Mouse (Mus musculus) neural tube, embryonic 12.5 days (tissue): Measurements from ENCODE around the gene Anxa1. TPM values are rescaled to one million over a fixed set of nuclear protein-coding genes. Genes with fewer than 3 reads are reported as not detected.

Experiments
- ATAC-seq: fragments of 200-750 bp; cut with Nextera tagmentation; 2 replicates; pipeline ENCODE4 v1.8.0; 2017; ENCODE audit warnings: low read depth, mild to moderate bottlenecking, moderate TSS enrichment, moderate library complexity; ENCODE audit not compliant: low FRiP score
- H3K27ac ChIP-seq: fragments of 300-500 bp; sonication (generic); 2 replicates; pipeline ENCODE4 v1.5.1; 2016
- H3K27me3 ChIP-seq: fragments of 300-500 bp; sonication (generic); replicated peaks from 2 replicates; pipeline ENCODE4 v1.6.1; 2016; ENCODE audit warnings: mild to moderate bottlenecking
- H3K36me3 ChIP-seq: fragments of 300-500 bp; sonication (generic); 2 replicates; pipeline ENCODE4 v1.6.1; 2016; ENCODE audit warnings: mild to moderate bottlenecking
- H3K4me1 ChIP-seq: fragments of 300-500 bp; sonication (generic); 2 replicates; pipeline ENCODE4 v1.6.1; 2016
- H3K4me2 ChIP-seq: fragments of 300-500 bp; sonication (generic); replicated peaks from 2 replicates; pipeline ENCODE4 v1.6.1; 2016; ENCODE audit warnings: mild to moderate bottlenecking
- H3K4me3 ChIP-seq: fragments of 300-500 bp; sonication (generic); 2 replicates; pipeline ENCODE4 v1.5.1; 2016
- H3K9ac ChIP-seq: fragments of 300-500 bp; sonication (generic); 2 replicates; pipeline ENCODE4 v1.6.1; 2016; ENCODE audit warnings: mild to moderate bottlenecking
- H3K9me3 ChIP-seq: fragments of 300-500 bp; sonication (generic); 2 replicates; pipeline ENCODE4 v1.6.1; 2016; ENCODE audit warnings: mild to moderate bottlenecking
- WGBS: fragments of 180-500 bp; shearing (Covaris S2); methylation state at CpG from one replicate; pipeline ENCODE4 v1.1.7; 2016; 5-methylcytosine and 5-hydroxymethylcytosine counted together
- polyA plus RNA-seq: library from polyadenylated mRNA; unstranded; fragments of >200 nt; fragmentation: Nextera tagmentation; extraction: Ambion mirVana; gene quantifications from 2 replicates; pipeline ENCODE4 v1.2.1, GENCODE M21; 2016

Anxa1 gene
- polyA plus RNA-seq, 1 experiment from 2014 or later = 4.1 TPM

- H3K27ac ChIP-seq = no peak overlapping the region
- no peak overlapping the region for H3K4me2 ChIP-seq
- no peak overlapping the region for H3K9ac ChIP-seq
- 86% methylated on average over 2 of the region's 2 CpGs for WGBS
- H3K4me3 ChIP-seq = no peak overlapping the region
- no peaks in the 10 kb centered on the region for H3K36me3 ChIP-seq
- no peaks in the 10 kb centered on the region for H3K4me1 ChIP-seq
- H3K27me3 ChIP-seq = no peaks in the 10 kb centered on the region
- H3K9me3 ChIP-seq = no peaks in the 10 kb centered on the region
- ATAC-seq = no peak
Observed at GRCm38 (mm10) chr19:20366010-20366409, 24.7 kb downstream of the Anxa1 start.

- H3K4me2 ChIP-seq = no peak overlapping the region
- H3K4me3 ChIP-seq = no peak overlapping the region
- no peaks in the 10 kb centered on the region for H3K36me3 ChIP-seq
- no peak overlapping the region for H3K9ac ChIP-seq
- H3K27ac ChIP-seq = no peak overlapping the region
- H3K9me3 ChIP-seq = no peaks in the 10 kb centered on the region
- H3K4me1 ChIP-seq = no peaks in the 10 kb centered on the region
- H3K27me3 ChIP-seq = no peaks in the 10 kb centered on the region
- WGBS = 93% methylated on average over 2 of the region's 2 CpGs
- no peak for ATAC-seq
Observed at GRCm38 (mm10) chr19:20365364-20365763, 25.4 kb downstream of the Anxa1 start.

GRCm38 (mm10) chr19:20364931-20365330, 25.8 kb downstream of the Anxa1 start:
- H3K27me3 ChIP-seq = no peaks in the 10 kb centered on the region
- WGBS = 88% methylated on average over 13 of the region's 13 CpGs
- no peaks in the 10 kb centered on the region for H3K4me1 ChIP-seq
- no peak overlapping the region for H3K9ac ChIP-seq
- no peak for ATAC-seq
- H3K4me3 ChIP-seq = no peak overlapping the region
- H3K9me3 ChIP-seq = no peaks in the 10 kb centered on the region
- no peak overlapping the region for H3K27ac ChIP-seq
- H3K36me3 ChIP-seq = no peaks in the 10 kb centered on the region
- no peak overlapping the region for H3K4me2 ChIP-seq

- H3K27ac ChIP-seq = no peak overlapping the region
- ATAC-seq = no peak
- H3K9ac ChIP-seq = no peak overlapping the region
- H3K27me3 ChIP-seq = no peaks in the 10 kb centered on the region
- no peak overlapping the region for H3K4me2 ChIP-seq
- H3K4me3 ChIP-seq = no peak overlapping the region
- H3K9me3 ChIP-seq = no peaks in the 10 kb centered on the region
- no peaks in the 10 kb centered on the region for H3K36me3 ChIP-seq
- H3K4me1 ChIP-seq = no peaks in the 10 kb centered on the region
- 76% methylated on average over 10 of the region's 10 CpGs for WGBS
Observed at GRCm38 (mm10) chr19:20363221-20363620, 27.5 kb downstream of the Anxa1 start.

GRCm38 (mm10) chr19:20361917-20362577, 28.7 kb downstream of the Anxa1 start:
- Histone ChIP-seq H3K4me2 (no peak overlapping the region), H3K4me3 (no peak overlapping the region), H3K9ac (no peak overlapping the region), H3K27me3 (no peaks in the 10 kb centered on the region), H3K27ac (no peak overlapping the region), H3K4me1 (no peaks in the 10 kb centered on the region), H3K36me3 (no peaks in the 10 kb centered on the region), H3K9me3 (no peaks in the 10 kb centered on the region)
- WGBS = 52% methylated on average over 2 of the region's 2 CpGs
- ATAC-seq = peak; percentile 85

- H3K4me1 ChIP-seq = no peaks in the 10 kb centered on the region
- no peak overlapping the region for H3K27ac ChIP-seq
- H3K27me3 ChIP-seq = no peaks in the 10 kb centered on the region
- H3K4me2 ChIP-seq = no peak overlapping the region
- no peak for ATAC-seq
- no peaks in the 10 kb centered on the region for H3K36me3 ChIP-seq
- no peaks in the 10 kb centered on the region for H3K9me3 ChIP-seq
- WGBS = 86% methylated on average over 5 of the region's 5 CpGs
- no peak overlapping the region for H3K4me3 ChIP-seq
- H3K9ac ChIP-seq = no peak overlapping the region
Observed at GRCm38 (mm10) chr19:20358679-20359078, 32.1 kb downstream of the Anxa1 start.

- Histone ChIP-seq H3K4me2 (no peak overlapping the region), H3K36me3 (no peaks in the 10 kb centered on the region), H3K9me3 (no peaks in the 10 kb centered on the region), H3K9ac (no peak overlapping the region), H3K4me1 (no peaks in the 10 kb centered on the region), H3K4me3 (no peak overlapping the region), H3K27ac (no peak overlapping the region), H3K27me3 (no peaks in the 10 kb centered on the region)
- WGBS = 13% methylated on average over 8 of the region's 8 CpGs
- ATAC-seq = peak; percentile 91
Observed at GRCm38 (mm10) chr19:20345317-20345917, 45.3 kb downstream of the Anxa1 start.

- peak; percentile 90 for ATAC-seq
- Histone ChIP-seq H3K4me3 (no peak overlapping the region), H3K36me3 (no peaks in the 10 kb centered on the region), H3K4me1 (no peaks in the 10 kb centered on the region), H3K27ac (no peak overlapping the region), H3K9me3 (no peaks in the 10 kb centered on the region), H3K9ac (no peak overlapping the region), H3K4me2 (no peak overlapping the region), H3K27me3 (no peaks in the 10 kb centered on the region)
- WGBS = 52% methylated on average over 11 of the region's 11 CpGs
Observed at GRCm38 (mm10) chr19:20344511-20345316, 46.0 kb downstream of the Anxa1 start.

- H3K4me2 ChIP-seq = no peak overlapping the region
- H3K9me3 ChIP-seq = no peaks in the 10 kb centered on the region
- H3K9ac ChIP-seq = no peak overlapping the region
- no peaks in the 10 kb centered on the region for H3K27me3 ChIP-seq
- no peaks in the 10 kb centered on the region for H3K36me3 ChIP-seq
- no peak for ATAC-seq
- no peaks in the 10 kb centered on the region for H3K4me1 ChIP-seq
- H3K4me3 ChIP-seq = no peak overlapping the region
- H3K27ac ChIP-seq = no peak overlapping the region
- WGBS = 82% methylated on average over 10 of the region's 10 CpGs
Observed at GRCm38 (mm10) chr19:20344052-20344451, 46.7 kb downstream of the Anxa1 start.

Other genes starting within 250 kb of the Anxa1 start
- gene Aldh1a1, start 101.8 kb upstream of the Anxa1 start, polyA plus RNA-seq = 0.11 TPM in 1 of 2 replicates, not detected in the other